Mouse (Mus musculus): ENCODE data around the gene Glod4.

- no peak for TF ChIP-seq EP300 (IDR thresholded peaks at IDR 0.05)
- TF ChIP-seq CTCF (IDR thresholded peaks at IDR 0.05) = no peak
These were observed 63.9 kb downstream of the Glod4 start, which contains the start of the genes Vps53 and Fam57a for GRCm38 (mm10) chr11:76179495-76180145.
